Mouse (Mus musculus) forelimb bud, embryonic 11.5 days (tissue): Measurements from ENCODE around the gene Nox1.
"Not testable (repeated sequence)": the region's sequence is repeated elsewhere in the genome, so short reads cannot be mapped to it uniquely, and the experiment has no call there.

Source experiments
- DNase-seq: peaks from one replicate; pipeline ENCODE4 v3.0.0-alpha.2; 2012; ENCODE audit warnings: low read depth, low spot score

Gene Nox1

GRCm38 (mm10) chrX:134221856-134222255 is at the start of gene Nox1:
Nox1 (minus strand) TSS chrX:134221956.
- DNase-seq: no peak

- DNase-seq: no peak
Observed at GRCm38 (mm10) chrX:134262129-134262528, 40.4 kb upstream of the Nox1 start.

- no peak for DNase-seq
Observed at GRCm38 (mm10) chrX:134261191-134261590, 39.4 kb upstream of the Nox1 start.

GRCm38 (mm10) chrX:134248202-134248601 is 26.4 kb upstream of the Nox1 start:
- no peak for DNase-seq

GRCm38 (mm10) chrX:134245946-134246345 is 24.2 kb upstream of the Nox1 start:
- no peak for DNase-seq

GRCm38 (mm10) chrX:134238266-134238665 is 16.5 kb upstream of the Nox1 start:
- DNase-seq: no peak

GRCm38 (mm10) chrX:134233048-134233447 is 11.3 kb upstream of the Nox1 start:
- no peak for DNase-seq

GRCm38 (mm10) chrX:134220618-134221017 is 1.1 kb downstream of the Nox1 start:
- DNase-seq: no peak

- no peak for DNase-seq
Observed at GRCm38 (mm10) chrX:134218161-134218560, 3.6 kb downstream of the Nox1 start.

- no peak for DNase-seq
Observed at GRCm38 (mm10) chrX:134211151-134211642, 10.6 kb downstream of the Nox1 start.

GRCm38 (mm10) chrX:134208491-134208890 is 13.3 kb downstream of the Nox1 start:
- no peak for DNase-seq

GRCm38 (mm10) chrX:134187201-134187600 is 34.6 kb downstream of the Nox1 start, which contains the start of gene Arl13a:
Arl13a (plus strand) TSS chrX:134187501.
- DNase-seq: not testable (repeated sequence)

- no peak for DNase-seq
Observed at GRCm38 (mm10) chrX:134174699-134175098, 47.1 kb downstream of the Nox1 start.

GRCm38 (mm10) chrX:134170584-134170983 is 51.2 kb downstream of the Nox1 start:
- DNase-seq: no peak

GRCm38 (mm10) chrX:134163484-134163883 is 58.3 kb downstream of the Nox1 start:
- DNase-seq: no peak

- DNase-seq: no peak
Observed at GRCm38 (mm10) chrX:134162826-134163225, 58.9 kb downstream of the Nox1 start.

- no peak for DNase-seq
Observed at GRCm38 (mm10) chrX:134162043-134162720, 59.6 kb downstream of the Nox1 start, which contains the start of gene Xkrx. Xkrx (minus strand) TSS chrX:134162076.

- DNase-seq: no peak
Observed at GRCm38 (mm10) chrX:134160442-134160841, 61.3 kb downstream of the Nox1 start.

- no peak for DNase-seq
Observed at GRCm38 (mm10) chrX:134158151-134158550, 63.6 kb downstream of the Nox1 start.

- DNase-seq: no peak
Observed at GRCm38 (mm10) chrX:134141986-134142385, 79.8 kb downstream of the Nox1 start.

- DNase-seq: no peak
Observed at GRCm38 (mm10) chrX:134141551-134141950, 80.2 kb downstream of the Nox1 start.

GRCm38 (mm10) chrX:134140024-134140423 is 81.7 kb downstream of the Nox1 start:
- no peak for DNase-seq

GRCm38 (mm10) chrX:134133821-134134220 is 87.9 kb downstream of the Nox1 start:
- DNase-seq: no peak
